ENCODE assay signal across 8 mouse cellular contexts in genomic region chr3:90464552-90465080, GRCm38 (mm10). TPM values are rescaled to one million over a fixed set of nuclear protein-coding genes. Genes with fewer than 3 reads are reported as not detected.
A peak's percentile ranks its signal among the peaks of the same experiment; 100 is the strongest.
DNase-seq lines count a peak whose midpoint lies in the region; ATAC-seq and TF ChIP-seq lines count a peak whose summit lies in the region.

No protein-coding gene starts in this region.

- no peak overlapping the region for H3K27ac ChIP-seq in embryonic facial prominence, embryonic 12.5 days
- H3K27ac ChIP-seq in limb, embryonic 14.5 days (replicated peaks; ENCODE audit: low read depth, low read length): no peak overlapping the region
- H3K27ac ChIP-seq in midbrain, embryonic 13.5 days: no peak overlapping the region

- no peaks in the 10 kb centered on the region for H3K36me3 ChIP-seq in embryonic facial prominence, embryonic 12.5 days
- no peaks in the 10 kb centered on the region for H3K36me3 ChIP-seq in limb, embryonic 14.5 days (ENCODE audit: control insufficient read depth, insufficient read depth, low read length)
- H3K36me3 ChIP-seq in midbrain, embryonic 13.5 days: no peaks in the 10 kb centered on the region

- H3K9ac ChIP-seq in embryonic facial prominence, embryonic 12.5 days: peak overlapping the region; percentile 24; the same call in 1 of the 2 replicates
- H3K9ac ChIP-seq in limb, embryonic 14.5 days (ENCODE audit: low read depth, low read length, severe bottlenecking): peak overlapping the region; percentile 17; the same call in 1 of the 2 replicates
- H3K9ac ChIP-seq in midbrain, embryonic 13.5 days (replicated peaks): 0 out of 2 replicates have a peak overlapping the region, but pooled peaks have one; percentile 57

- TF ChIP-seq POLR2A in limb, embryonic 14.5 days (IDR thresholded peaks at IDR 0.05; ENCODE audit: borderline replicate concordance, extremely low read depth, insufficient read depth, insufficient read length): no peak

- ATAC-seq in embryonic facial prominence, embryonic 12.5 days (ENCODE audit: insufficient number of reproducible peaks, insufficient read depth, low FRiP score, low TSS enrichment): no peak
- no peak for ATAC-seq in limb, embryonic 14.5 days (ENCODE audit: low FRiP score, low read depth)
- no peak; the same call in 1 of the 2 replicates for ATAC-seq in midbrain, embryonic 13.5 days
- no peak for ATAC-seq in erythroid progenitor cell, adult 5-6 weeks (replicated peaks; ENCODE audit: low FRiP score, poor library complexity, severe bottlenecking)

- DNase-seq in cerebellum, postnatal 10 days: peak; percentile 23 to 26
- no peak for DNase-seq in cerebellum, postnatal 4 days (ENCODE audit: low spot score in 2 of 2)
- DNase-seq in heart, postnatal 10 days: peak; percentile 34 to 56
- no peak for DNase-seq in limb, embryonic 14.5 days (ENCODE audit: low spot score)
- no peak for DNase-seq in left cerebral cortex, postnatal 14 days (ENCODE audit: low spot score in 2 of 2)

- H3K4me3 ChIP-seq in embryonic facial prominence, embryonic 12.5 days: peak overlapping the region; percentile 48
- peak overlapping the region; percentile 40 for H3K4me3 ChIP-seq in limb, embryonic 14.5 days (replicated peaks; ENCODE audit: low read length)
- peak overlapping the region; percentile 58 for H3K4me3 ChIP-seq in midbrain, embryonic 13.5 days (replicated peaks)

- H3K4me1 ChIP-seq in embryonic facial prominence, embryonic 12.5 days: no peaks in the 10 kb centered on the region; the same call in 1 of the 2 replicates
- 0 out of 2 replicates have a peak, but pooled peaks cover 2% of the 10 kb centered on the region for H3K4me1 ChIP-seq in limb, embryonic 14.5 days (ENCODE audit: control insufficient read depth, insufficient read depth, low read length)
- H3K4me1 ChIP-seq in midbrain, embryonic 13.5 days (replicated peaks): peaks cover 14% of the 10 kb centered on the region

- peaks cover 46% of the 10 kb centered on the region for H3K27me3 ChIP-seq in embryonic facial prominence, embryonic 12.5 days
- peaks cover 41% of the 10 kb centered on the region for H3K27me3 ChIP-seq in limb, embryonic 14.5 days (ENCODE audit: control insufficient read depth, insufficient read depth, low read length)
- H3K27me3 ChIP-seq in midbrain, embryonic 13.5 days: peaks cover 58% of the 10 kb centered on the region

- no peaks in the 10 kb centered on the region for H3K9me3 ChIP-seq in embryonic facial prominence, embryonic 12.5 days
- H3K9me3 ChIP-seq in limb, embryonic 14.5 days (ENCODE audit: control insufficient read depth, low read length): no peaks in the 10 kb centered on the region
- H3K9me3 ChIP-seq in midbrain, embryonic 13.5 days: no peaks in the 10 kb centered on the region

- intact Hi-C loops in heart, postnatal 10 days (cut with DNase I): loop anchor here (1.0 to 5.0 kb wide), 2 partner anchors 16 to 32 kb away; partner anchors contain the start of gene Ints3
- intact Hi-C loops in left cerebral cortex, postnatal 14 days (cut with DNase I): loop anchor here (1.0 kb wide), 1 partner anchor 52 kb away; no protein-coding TSS in a partner anchor

- 9% methylated on average over 37 of the region's 37 CpGs for WGBS in embryonic facial prominence, embryonic 12.5 days
- WGBS in limb, embryonic 14.5 days: 11% methylated on average over 37 of the region's 37 CpGs
- WGBS in midbrain, embryonic 13.5 days: 12% methylated on average over 37 of the region's 37 CpGs

- peak overlapping the region; percentile 75 for H3K4me2 ChIP-seq in embryonic facial prominence, embryonic 12.5 days (replicated peaks)
- peak overlapping the region; percentile 79 for H3K4me2 ChIP-seq in limb, embryonic 14.5 days (replicated peaks; ENCODE audit: low read depth, low read length, severe bottlenecking)
- peak overlapping the region; percentile 89 for H3K4me2 ChIP-seq in midbrain, embryonic 13.5 days (replicated peaks)

RNA-seq across cellular contexts. Expression of gene Npr1, which starts 1.1 kb away (rescaled TPM):
- polyA plus RNA-seq in embryonic facial prominence, embryonic 12.5 days (2016; fragmentation: Nextera tagmentation; extraction: Ambion mirVana): 4.0 and 5.0 TPM in 2 replicates
- total RNA-seq in heart, postnatal 10 days (2021): 10 to 100 TPM; 35.4 to 37.8 TPM
- polyA plus RNA-seq in limb, embryonic 14.5 days (2012; rRNA removed): 15.5 and 16.0 TPM in 2 replicates
- polyA plus RNA-seq in limb, embryonic 14.5 days (2014; fragmentation: Nextera tagmentation; extraction: Ambion mirVana): 4.8 and 4.9 TPM in 2 replicates
- 1.8 and 2.4 TPM in 2 replicates for polyA plus RNA-seq in midbrain, embryonic 13.5 days (2015; fragmentation: Nextera tagmentation; extraction: Ambion mirVana)
- total RNA-seq in left cerebral cortex, postnatal 14 days (2021): 1 to 10 TPM; 3.4 TPM
- total RNA-seq in erythroid progenitor cell, adult 5-6 weeks (2015; ENCODE audit: low replicate concordance): not detected in 2 replicates
- total RNA-seq in erythroid progenitor cell, adult 5-6 weeks (2017; ENCODE audit: low replicate concordance): not detected in 2 replicates

RNA-seq across cellular contexts. Expression of gene Ilf2, which starts 11.3 kb away (rescaled TPM):
- 301 and 311 TPM in 2 replicates for polyA plus RNA-seq in embryonic facial prominence, embryonic 12.5 days (2016; fragmentation: Nextera tagmentation; extraction: Ambion mirVana)
- 10 to 100 TPM; 55.3 to 57.5 TPM for total RNA-seq in heart, postnatal 10 days (2021)
- 117 and 137 TPM in 2 replicates for polyA plus RNA-seq in limb, embryonic 14.5 days (2012; rRNA removed)
- polyA plus RNA-seq in limb, embryonic 14.5 days (2014; fragmentation: Nextera tagmentation; extraction: Ambion mirVana): 169 and 186 TPM in 2 replicates
- polyA plus RNA-seq in midbrain, embryonic 13.5 days (2015; fragmentation: Nextera tagmentation; extraction: Ambion mirVana): 343 and 361 TPM in 2 replicates
- 10 to 100 TPM; 88.9 to 91.5 TPM for total RNA-seq in left cerebral cortex, postnatal 14 days (2021)
- total RNA-seq in erythroid progenitor cell, adult 5-6 weeks (2015; ENCODE audit: low replicate concordance): 61.6 and 86.5 TPM in 2 replicates
- 93.7 and 150 TPM in 2 replicates for total RNA-seq in erythroid progenitor cell, adult 5-6 weeks (2017; ENCODE audit: low replicate concordance)

RNA-seq across cellular contexts. Expression of gene Snapin, which starts 26.2 kb away (rescaled TPM):
- 74.0 and 76.3 TPM in 2 replicates for polyA plus RNA-seq in embryonic facial prominence, embryonic 12.5 days (2016; fragmentation: Nextera tagmentation; extraction: Ambion mirVana)
- 10 to 100 TPM; 55.9 to 62.7 TPM for total RNA-seq in heart, postnatal 10 days (2021)
- polyA plus RNA-seq in limb, embryonic 14.5 days (2012; rRNA removed): 54.8 and 57.8 TPM in 2 replicates
- 87.6 and 91.3 TPM in 2 replicates for polyA plus RNA-seq in limb, embryonic 14.5 days (2014; fragmentation: Nextera tagmentation; extraction: Ambion mirVana)
- polyA plus RNA-seq in midbrain, embryonic 13.5 days (2015; fragmentation: Nextera tagmentation; extraction: Ambion mirVana): 87.9 and 89.1 TPM in 2 replicates
- 10 to 100 TPM; 44.6 to 50.7 TPM for total RNA-seq in left cerebral cortex, postnatal 14 days (2021)
- 11.3 and 17.7 TPM in 2 replicates for total RNA-seq in erythroid progenitor cell, adult 5-6 weeks (2015; ENCODE audit: low replicate concordance)
- total RNA-seq in erythroid progenitor cell, adult 5-6 weeks (2017; ENCODE audit: low replicate concordance): 13.1 and 16.4 TPM in 2 replicates

RNA-seq across cellular contexts. Expression of gene Ints3, which starts 31.2 kb away (rescaled TPM):
- polyA plus RNA-seq in embryonic facial prominence, embryonic 12.5 days (2016; fragmentation: Nextera tagmentation; extraction: Ambion mirVana): 43.6 and 45.2 TPM in 2 replicates
- 10 to 100 TPM; 24.4 to 28.3 TPM for total RNA-seq in heart, postnatal 10 days (2021)
- polyA plus RNA-seq in limb, embryonic 14.5 days (2012; rRNA removed): 52.8 and 55.9 TPM in 2 replicates
- 26.0 and 32.5 TPM in 2 replicates for polyA plus RNA-seq in limb, embryonic 14.5 days (2014; fragmentation: Nextera tagmentation; extraction: Ambion mirVana)
- 29.1 and 32.6 TPM in 2 replicates for polyA plus RNA-seq in midbrain, embryonic 13.5 days (2015; fragmentation: Nextera tagmentation; extraction: Ambion mirVana)
- 10 to 100 TPM; 61.4 to 65.3 TPM for total RNA-seq in left cerebral cortex, postnatal 14 days (2021)
- 6.7 and 12.6 TPM in 2 replicates for total RNA-seq in erythroid progenitor cell, adult 5-6 weeks (2015; ENCODE audit: low replicate concordance)
- 13.2 and 18.2 TPM in 2 replicates for total RNA-seq in erythroid progenitor cell, adult 5-6 weeks (2017; ENCODE audit: low replicate concordance)

RNA-seq across cellular contexts. Expression of gene Chtop, which starts 44.7 kb away (rescaled TPM):
- polyA plus RNA-seq in embryonic facial prominence, embryonic 12.5 days (2016; fragmentation: Nextera tagmentation; extraction: Ambion mirVana): 197 and 209 TPM in 2 replicates
- 100 to 1,000 TPM; 126 to 128 TPM for total RNA-seq in heart, postnatal 10 days (2021)
- polyA plus RNA-seq in limb, embryonic 14.5 days (2012; rRNA removed): 155 and 169 TPM in 2 replicates
- 103 and 114 TPM in 2 replicates for polyA plus RNA-seq in limb, embryonic 14.5 days (2014; fragmentation: Nextera tagmentation; extraction: Ambion mirVana)
- polyA plus RNA-seq in midbrain, embryonic 13.5 days (2015; fragmentation: Nextera tagmentation; extraction: Ambion mirVana): 205 and 212 TPM in 2 replicates
- 100 to 1,000 TPM; 180 to 184 TPM for total RNA-seq in left cerebral cortex, postnatal 14 days (2021)
- total RNA-seq in erythroid progenitor cell, adult 5-6 weeks (2015; ENCODE audit: low replicate concordance): 78.9 and 101 TPM in 2 replicates
- total RNA-seq in erythroid progenitor cell, adult 5-6 weeks (2017; ENCODE audit: low replicate concordance): 47.3 and 66.6 TPM in 2 replicates

Comparison
In these comparisons a context has a peak if more than half of its experiments do, and no peak if none do; other contexts are left out.
1. DNase-seq: peak in cerebellum, postnatal 10 days (2 of 2) and heart, postnatal 10 days (2 of 2); none in cerebellum, postnatal 4 days (0 of 2), limb, embryonic 14.5 days (single experiment) and left cerebral cortex, postnatal 14 days (0 of 2).
2. RNA of gene Npr1, which starts 1.1 kb away (total RNA-seq): 35.4 to 37.8 TPM in heart, postnatal 10 days; 3.4 TPM in left cerebral cortex, postnatal 14 days and not detected in erythroid progenitor cell, adult 5-6 weeks; every median in the first group is over 4 times any median in the second.
3. Peak in every context shown above with its lines, with median percentiles within 50 percentile points of each other: H3K4me2 ChIP-seq, H3K4me3 ChIP-seq and H3K9ac ChIP-seq.